Mouse (Mus musculus) embryonic facial prominence, embryonic 14.5 days (tissue): Measurements from ENCODE around the gene Diablo. TPM values are rescaled to one million over a fixed set of nuclear protein-coding genes. Genes with fewer than 3 reads are reported as not detected.

ENCODE experiments used
- ATAC-seq: fragments of 200-750 bp; cut with Nextera tagmentation; 2 replicates; pipeline ENCODE4 v1.8.0; 2017; ENCODE audit warnings: low read depth, moderate number of reproducible peaks, moderate TSS enrichment
- DNase-seq: peaks from one replicate; pipeline ENCODE4 v3.0.0-alpha.2; 2015; ENCODE audit warnings: low spot score
- H3K27ac ChIP-seq: fragments of 300-500 bp; sonication (generic); replicated peaks from 2 replicates; pipeline ENCODE4 v1.5.1; 2014; ENCODE audit warnings: low read depth, mild to moderate bottlenecking, low read length, moderate library complexity
- H3K27me3 ChIP-seq: fragments of 300-500 bp; sonication (generic); replicated peaks from 2 replicates; pipeline ENCODE4 v1.6.1; 2014; ENCODE audit warnings: low read length; ENCODE audit not compliant: control insufficient read depth, insufficient read depth
- H3K36me3 ChIP-seq: fragments of 300-500 bp; sonication (generic); 2 replicates; pipeline ENCODE4 v1.6.1; 2014; ENCODE audit warnings: low read length, mixed read lengths; ENCODE audit not compliant: control insufficient read depth, insufficient read depth
- H3K4me1 ChIP-seq: fragments of 300-500 bp; sonication (generic); 2 replicates; pipeline ENCODE4 v1.6.1; 2014; ENCODE audit warnings: antibody characterized with exemption, low read length; ENCODE audit not compliant: control insufficient read depth, insufficient read depth
- H3K4me2 ChIP-seq: fragments of 300-500 bp; sonication (generic); 2 replicates; pipeline ENCODE4 v1.6.1; 2014; ENCODE audit warnings: low read depth, mild to moderate bottlenecking, low read length, moderate library complexity, mixed read lengths
- H3K4me3 ChIP-seq: fragments of 300-500 bp; sonication (generic); 2 replicates; pipeline ENCODE4 v1.5.1; 2014; ENCODE audit warnings: low read depth, mild to moderate bottlenecking, low read length
- H3K9ac ChIP-seq: fragments of 300-500 bp; sonication (generic); 2 replicates; pipeline ENCODE4 v1.6.1; 2014; ENCODE audit warnings: low read depth, mild to moderate bottlenecking, low read length, moderate library complexity, mixed read lengths
- H3K9me3 ChIP-seq: fragments of 300-500 bp; sonication (generic); 2 replicates; pipeline ENCODE4 v1.6.1; 2016; ENCODE audit warnings: low read length; ENCODE audit not compliant: control insufficient read depth
- WGBS: fragments of 180-500 bp; shearing (Covaris S2); extraction: QIAGEN DNeasy Blood & Tissue Kit; methylation state at CpG from one replicate; pipeline ENCODE4 v1.1.7; 2014; 5-methylcytosine and 5-hydroxymethylcytosine counted together
- polyA plus RNA-seq: library from polyadenylated mRNA; unstranded; fragments of >200 nt; fragmentation: Nextera tagmentation; extraction: Ambion mirVana; gene quantifications from 2 replicates; pipeline ENCODE4 v1.2.1, GENCODE M21; 2014

The Diablo gene
- polyA plus RNA-seq: 106 and 118 TPM in 2 replicates

DNA sequence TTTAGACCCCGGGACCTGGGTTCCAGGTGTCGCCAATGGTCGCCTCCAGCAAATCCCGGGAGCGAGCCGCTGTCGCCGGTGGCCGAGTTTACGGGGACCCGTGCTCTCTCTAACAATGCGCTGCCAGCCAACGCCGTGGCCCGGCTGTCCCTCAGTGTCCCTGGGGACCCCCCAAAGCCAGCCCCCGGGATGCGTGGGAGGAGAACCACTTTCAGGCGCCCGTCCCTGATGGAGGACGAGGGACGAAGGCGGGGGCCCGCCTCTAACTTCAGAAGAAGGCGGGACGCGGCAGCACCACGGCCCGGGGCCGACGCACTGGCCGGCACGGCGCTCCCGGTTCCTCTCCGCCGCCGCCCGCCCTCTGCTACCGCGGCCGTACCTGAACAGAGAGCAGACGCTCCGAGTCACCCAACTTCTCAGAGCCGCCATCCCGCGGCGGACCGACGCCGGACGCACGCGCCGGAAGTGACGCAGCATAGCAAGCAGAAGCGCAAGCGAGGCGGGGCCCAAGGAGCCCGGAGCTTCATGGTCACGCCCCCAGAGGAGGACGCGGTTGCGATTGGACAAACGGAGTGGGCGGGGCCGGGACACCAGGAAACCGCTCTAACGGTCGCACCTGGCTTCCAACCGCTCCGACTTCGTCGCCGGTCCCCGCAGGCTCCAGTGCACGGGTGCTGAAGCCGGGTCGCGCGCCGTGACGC lies at the start of gene Diablo:
Gene Diablo, minus strand, starts transcription at position 485 of the 701 bp plus-strand sequence.
- H3K4me1 ChIP-seq: peaks cover 7% of the 10 kb centered on the region
- H3K4me2 ChIP-seq: peak within 1 kb of the TSS; percentile 97
- peaks cover 19% of the 10 kb centered on the region; the same call in 1 of the 2 replicates for H3K36me3 ChIP-seq
- ATAC-seq (peak; percentile 97), DNase-seq (peak; percentile 100)
- H3K27me3 ChIP-seq: no peaks in the 10 kb centered on the region
- peak within 1 kb of the TSS; percentile 86 for H3K9ac ChIP-seq
- H3K27ac ChIP-seq: 0 out of 2 replicates have a peak within 1 kb of the TSS, but pooled peaks have one; percentile 58
- H3K9me3 ChIP-seq: no peaks in the 10 kb centered on the region
- peak within 1 kb of the TSS; percentile 96 for H3K4me3 ChIP-seq
- WGBS: under 1% methylated on average over 34 of the region's 82 CpGs

DNA sequence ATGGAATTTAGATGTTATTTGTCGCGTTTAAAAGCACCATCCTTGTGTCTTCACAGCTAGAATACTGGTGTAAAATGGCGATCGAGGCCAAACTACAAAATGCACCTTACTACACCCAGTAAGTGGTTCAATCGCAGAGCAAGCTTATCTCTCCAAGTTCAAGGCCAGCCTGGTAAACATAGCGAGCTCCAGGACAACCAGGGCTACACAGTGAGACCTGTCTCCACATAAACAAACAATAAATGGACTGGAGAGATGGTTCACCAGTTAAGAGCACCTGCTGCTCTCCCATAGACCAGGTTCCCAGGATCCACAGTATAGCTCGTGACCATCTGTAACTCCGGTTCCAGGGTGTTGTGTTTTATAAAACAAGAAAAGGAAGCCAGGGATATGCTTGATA lies 49.4 kb upstream of the Diablo start:
- no peak overlapping the region; the same call in 1 of the 2 replicates for H3K9ac ChIP-seq
- H3K4me1 ChIP-seq: peaks cover 6% of the 10 kb centered on the region; the same call in 1 of the 2 replicates
- H3K4me2 ChIP-seq: peak overlapping the region; percentile 93
- no peak overlapping the region for H3K27ac ChIP-seq
- H3K27me3 ChIP-seq: no peaks in the 10 kb centered on the region
- ATAC-seq: no peak
- H3K4me3 ChIP-seq: peak overlapping the region; percentile 98
- 66% methylated on average over 8 of the region's 8 CpGs for WGBS
- H3K9me3 ChIP-seq: no peaks in the 10 kb centered on the region
- no peak for DNase-seq
- peaks cover 24% of the 10 kb centered on the region for H3K36me3 ChIP-seq

- H3K27me3 ChIP-seq: no peaks in the 10 kb centered on the region
- peak within 1 kb of the TSS; percentile 85 for H3K9ac ChIP-seq
- H3K9me3 ChIP-seq: no peaks in the 10 kb centered on the region
- no peak within 1 kb of the TSS; the same call in 1 of the 2 replicates for H3K27ac ChIP-seq
- peak within 1 kb of the TSS; percentile 93 for H3K4me2 ChIP-seq
- ATAC-seq (peak; percentile 95), DNase-seq (peak; percentile 99)
- 2% methylated on average over 42 of the region's 54 CpGs for WGBS
- H3K4me3 ChIP-seq: peak within 1 kb of the TSS; percentile 98
- H3K4me1 ChIP-seq: peaks cover 6% of the 10 kb centered on the region; the same call in 1 of the 2 replicates
- H3K36me3 ChIP-seq: peaks cover 19% of the 10 kb centered on the region
These were observed 48.6 kb upstream of the Diablo start, which contains the start of gene Vps33a for GRCm38 (mm10) chr5:123572357-123573186. Vps33a (minus strand) TSS chr5:123573038.

DNA sequence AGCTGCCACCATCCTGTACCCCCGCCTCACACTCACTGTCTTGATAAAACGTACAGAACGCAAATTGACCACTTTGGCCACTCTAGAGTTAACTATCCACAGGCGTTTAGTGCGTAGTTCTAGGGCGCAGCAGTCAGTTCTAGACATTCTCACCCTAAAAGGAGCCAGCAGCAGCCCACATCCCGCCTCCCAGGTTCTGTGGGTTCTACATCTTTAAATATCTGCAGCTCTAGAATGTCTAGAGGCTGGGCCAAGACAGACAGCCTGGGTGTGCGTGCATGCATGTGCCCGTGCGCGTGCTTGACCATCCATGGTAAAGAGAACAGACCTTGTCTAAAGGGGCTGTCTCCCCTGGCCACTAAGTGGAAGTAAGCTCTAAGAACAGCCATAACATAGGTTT lies 37.2 kb upstream of the Diablo start:
- no peaks in the 10 kb centered on the region for H3K9me3 ChIP-seq
- DNase-seq: no peak
- no peak overlapping the region for H3K27ac ChIP-seq
- ATAC-seq: no peak
- no peak overlapping the region for H3K9ac ChIP-seq
- WGBS: 92% methylated on average over 11 of the region's 11 CpGs
- peaks cover 94% of the 10 kb centered on the region for H3K36me3 ChIP-seq
- H3K4me1 ChIP-seq: no peaks in the 10 kb centered on the region
- H3K27me3 ChIP-seq: no peaks in the 10 kb centered on the region
- H3K4me3 ChIP-seq: no peak overlapping the region
- H3K4me2 ChIP-seq: no peak overlapping the region

GRCm38 (mm10) chr5:123559588-123559987 lies 35.6 kb upstream of the Diablo start:
- Histone ChIP-seq H3K9me3 (no peaks in the 10 kb centered on the region), H3K4me3 (no peak overlapping the region), H3K9ac (no peak overlapping the region), H3K27ac (no peak overlapping the region), H3K4me2 (no peak overlapping the region), H3K4me1 (no peaks in the 10 kb centered on the region), H3K27me3 (no peaks in the 10 kb centered on the region), H3K36me3 (peaks cover 91% of the 10 kb centered on the region)
- WGBS: 93% methylated on average over 8 of the region's 8 CpGs
- DNase-seq: no peak
- ATAC-seq: no peak

DNA sequence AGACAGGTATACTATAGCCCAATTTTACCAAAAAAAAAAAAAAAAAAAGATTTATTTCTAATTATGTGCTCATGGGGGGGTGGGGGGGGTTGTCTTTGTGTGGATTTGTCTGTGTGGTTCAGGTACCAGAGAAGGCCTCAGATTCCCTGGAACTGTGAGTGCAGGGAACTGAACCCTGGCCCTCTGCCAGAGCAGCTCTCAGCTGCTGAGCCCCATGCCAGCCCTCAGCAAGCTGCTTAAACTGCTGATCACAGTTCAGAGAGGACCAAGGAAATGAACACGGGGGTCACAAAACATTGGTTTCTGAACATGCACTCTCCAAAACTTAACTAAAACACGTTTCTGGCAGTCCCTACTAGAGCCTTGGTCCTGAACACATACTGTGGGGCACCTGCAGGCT lies 32.5 kb upstream of the Diablo start:
- H3K9ac ChIP-seq: no peak overlapping the region
- ATAC-seq (no peak), DNase-seq (no peak)
- 58% methylated on average over 2 of the region's 2 CpGs for WGBS
- no peaks in the 10 kb centered on the region for H3K9me3 ChIP-seq
- H3K4me3 ChIP-seq: no peak overlapping the region
- H3K36me3 ChIP-seq: peaks cover 69% of the 10 kb centered on the region
- H3K27me3 ChIP-seq: no peaks in the 10 kb centered on the region
- no peak overlapping the region for H3K4me2 ChIP-seq
- H3K27ac ChIP-seq: no peak overlapping the region
- H3K4me1 ChIP-seq: no peaks in the 10 kb centered on the region

DNA sequence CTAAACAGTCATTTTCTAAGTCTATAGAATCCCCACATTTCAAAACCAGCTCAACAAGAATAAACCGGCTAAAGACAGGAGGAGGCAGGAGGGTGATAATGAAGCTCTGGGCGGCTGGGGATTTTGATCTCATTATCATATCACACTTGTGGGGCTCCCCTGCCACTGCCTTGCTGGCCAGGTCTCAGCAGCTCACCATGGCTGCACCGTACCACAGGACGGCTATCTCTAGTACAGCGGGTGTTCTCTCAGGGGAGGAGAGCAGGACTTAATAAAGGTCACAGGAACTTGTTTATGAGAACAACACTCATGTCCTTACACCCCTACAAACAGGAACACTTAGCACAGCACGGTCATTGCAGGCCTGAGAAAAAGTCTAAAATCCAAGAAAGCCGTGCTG lies 31.7 kb upstream of the Diablo start:
- no peaks in the 10 kb centered on the region for H3K27me3 ChIP-seq
- 92% methylated on average over 7 of the region's 7 CpGs for WGBS
- peaks cover 63% of the 10 kb centered on the region for H3K36me3 ChIP-seq
- no peak overlapping the region for H3K27ac ChIP-seq
- ATAC-seq: no peak
- no peak overlapping the region for H3K4me3 ChIP-seq
- no peaks in the 10 kb centered on the region for H3K9me3 ChIP-seq
- H3K4me1 ChIP-seq: no peaks in the 10 kb centered on the region
- no peak for DNase-seq
- H3K9ac ChIP-seq: no peak overlapping the region
- no peak overlapping the region for H3K4me2 ChIP-seq

- WGBS: 94% methylated on average over 10 of the region's 10 CpGs
- no peak overlapping the region for H3K27ac ChIP-seq
- ATAC-seq (no peak), DNase-seq (no peak)
- H3K36me3 ChIP-seq: peaks cover 78% of the 10 kb centered on the region
- no peak overlapping the region for H3K9ac ChIP-seq
- H3K27me3 ChIP-seq: no peaks in the 10 kb centered on the region
- H3K4me2 ChIP-seq: no peak overlapping the region
- no peak overlapping the region for H3K4me3 ChIP-seq
- no peaks in the 10 kb centered on the region for H3K9me3 ChIP-seq
- H3K4me1 ChIP-seq: no peaks in the 10 kb centered on the region
These were observed 9.8 kb upstream of the Diablo start for GRCm38 (mm10) chr5:123533801-123534200.
